Mouse (Mus musculus) lung, postnatal 14 days (tissue): ENCODE results near the gene Lamtor3.
A peak's percentile ranks its signal among the peaks of the same experiment; 100 is the strongest.
"Not testable (repeated sequence)": the region's sequence is repeated elsewhere in the genome, so short reads cannot be mapped to it uniquely, and the experiment has no call there.

ENCODE experiments used
- DNase-seq: peaks from one replicate; pipeline ENCODE4 v3.0.0; 2021

The Lamtor3 gene

GRCm38 (mm10) chr3:137935570-137936525 is 17.5 kb downstream of the Lamtor3 start:
- DNase-seq = no peak

GRCm38 (mm10) chr3:137936541-137936940 is 18.2 kb downstream of the Lamtor3 start:
- DNase-seq = no peak

GRCm38 (mm10) chr3:137938608-137939007 is 20.3 kb downstream of the Lamtor3 start:
- peak; percentile 62 for DNase-seq

DNA sequence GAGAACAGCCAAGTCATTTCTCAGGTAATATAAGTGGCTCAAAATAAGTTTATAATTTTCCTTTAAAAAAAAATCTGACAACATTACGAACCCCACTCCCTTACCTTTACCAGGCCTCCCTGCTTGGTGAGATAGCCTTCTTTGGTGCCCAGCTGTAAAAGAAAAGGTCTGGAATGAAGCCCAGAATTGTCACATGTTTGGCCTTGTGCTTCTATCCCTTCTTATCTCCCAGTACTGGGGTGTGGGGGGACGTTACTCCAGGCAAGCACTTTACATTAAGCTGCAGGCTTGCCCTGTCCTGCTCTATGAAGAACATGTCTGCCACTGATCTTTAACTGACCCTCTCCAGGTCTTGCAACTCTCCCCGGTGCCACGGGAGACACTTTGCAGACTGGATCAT is 22.5 kb downstream of the Lamtor3 start:
- DNase-seq = no peak

DNA sequence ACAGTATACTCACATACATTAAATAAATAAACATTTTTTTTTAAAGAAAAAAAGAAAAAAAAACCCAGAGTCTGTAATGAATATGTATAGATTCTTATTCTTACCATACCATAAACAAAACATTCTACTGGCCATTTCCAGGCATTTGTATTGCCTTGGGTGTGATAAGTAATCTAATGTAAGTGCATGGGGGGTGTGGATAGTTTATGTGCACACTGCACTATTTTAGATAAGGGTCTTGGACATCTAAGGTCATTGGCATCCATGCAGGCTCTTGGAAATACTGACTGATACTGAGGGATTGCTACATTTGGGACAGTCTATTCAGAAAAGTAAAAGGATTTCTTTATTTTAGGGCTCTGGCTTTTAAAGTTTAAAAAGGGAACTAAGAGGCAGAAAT is 23.2 kb downstream of the Lamtor3 start:
- no peak for DNase-seq

GRCm38 (mm10) chr3:137942098-137942622 is 23.9 kb downstream of the Lamtor3 start:
- no peak for DNase-seq

- DNase-seq = no peak
Observed at GRCm38 (mm10) chr3:137943737-137944154, 25.4 kb downstream of the Lamtor3 start.

- DNase-seq = no peak
Observed at GRCm38 (mm10) chr3:137946827-137947226, 28.5 kb downstream of the Lamtor3 start.

- DNase-seq = no peak
Observed at GRCm38 (mm10) chr3:137947525-137947924, 29.2 kb downstream of the Lamtor3 start.

GRCm38 (mm10) chr3:137950191-137950885 is 32.0 kb downstream of the Lamtor3 start:
- DNase-seq = no peak

GRCm38 (mm10) chr3:137951302-137951701 is 33.0 kb downstream of the Lamtor3 start:
- not testable (repeated sequence) for DNase-seq

DNA sequence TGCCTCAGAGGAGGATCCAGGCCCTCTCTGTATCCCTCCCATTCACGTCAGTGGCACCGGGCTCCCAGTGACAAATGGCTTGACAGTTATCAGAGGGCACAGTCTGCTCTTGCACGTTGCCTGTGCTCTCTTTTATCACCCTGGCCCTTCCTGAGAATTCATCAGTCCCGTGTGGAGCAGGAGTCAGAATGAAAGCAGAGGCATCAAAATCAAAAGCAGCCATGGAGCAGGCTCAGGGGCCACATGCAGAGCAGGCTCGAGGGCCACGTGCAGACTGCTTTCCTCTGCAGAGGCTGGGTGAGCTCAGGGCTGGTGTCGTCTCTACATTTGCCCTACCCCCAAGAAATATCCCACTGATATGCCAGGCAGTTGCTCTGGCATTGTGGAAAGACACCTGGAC is 33.5 kb downstream of the Lamtor3 start:
- DNase-seq = no peak

- DNase-seq = no peak
Observed at GRCm38 (mm10) chr3:137952225-137952913, 34.1 kb downstream of the Lamtor3 start.

GRCm38 (mm10) chr3:137952914-137953880 is 34.9 kb downstream of the Lamtor3 start:
- peak; percentile 60 for DNase-seq

DNA sequence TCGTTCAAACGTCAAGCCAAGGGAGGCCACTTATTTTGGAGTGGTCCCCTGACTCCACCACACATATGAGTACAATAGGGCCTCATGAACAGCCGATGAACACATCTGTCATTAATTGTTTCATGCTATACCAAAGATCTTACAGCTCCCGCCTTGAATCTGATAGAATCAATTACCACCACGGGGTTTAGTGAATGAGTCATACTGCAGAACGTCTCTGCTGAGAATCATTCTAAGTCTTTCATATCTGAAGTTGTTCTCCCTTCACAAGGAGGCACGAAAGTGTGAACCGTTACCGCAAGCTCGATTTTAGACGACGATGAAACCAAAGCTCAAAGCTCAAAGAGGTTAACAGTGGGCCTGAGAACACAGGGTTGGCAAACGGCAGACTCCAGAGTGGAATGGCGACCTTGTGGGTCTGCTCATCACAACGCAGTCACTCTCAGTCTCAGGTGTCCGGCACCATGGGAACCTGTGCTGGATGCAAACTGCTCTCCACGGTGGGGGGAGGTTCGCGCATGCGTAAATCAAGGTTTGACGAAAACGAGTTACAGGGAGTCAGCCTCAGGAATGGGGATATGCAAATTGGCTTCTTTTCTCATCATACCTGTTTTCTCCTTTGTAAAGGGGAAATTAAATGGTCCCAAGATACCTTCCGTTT is 36.1 kb downstream of the Lamtor3 start:
- DNase-seq = no peak

- no peak for DNase-seq
Observed at GRCm38 (mm10) chr3:137955560-137956081, 37.3 kb downstream of the Lamtor3 start.

DNA sequence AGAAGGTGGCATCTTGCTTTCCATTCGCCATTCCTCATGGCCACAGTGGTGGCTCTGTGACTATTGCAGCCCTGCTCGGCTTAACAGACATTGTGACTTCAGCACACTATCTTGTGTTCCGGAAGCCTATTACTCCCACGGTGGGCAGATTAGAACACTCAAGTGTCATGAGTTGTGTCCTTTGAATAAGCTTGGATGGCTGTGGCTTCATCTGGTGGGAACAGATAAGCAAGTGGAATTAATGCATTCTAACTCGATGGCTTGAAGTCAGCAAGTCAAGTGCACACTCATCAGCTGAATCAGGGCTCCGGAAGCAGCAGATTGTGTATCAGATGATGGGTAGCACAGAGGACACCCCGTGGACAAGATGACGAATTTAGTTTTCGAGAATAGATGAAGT is 39.6 kb downstream of the Lamtor3 start:
- no peak for DNase-seq

DNA sequence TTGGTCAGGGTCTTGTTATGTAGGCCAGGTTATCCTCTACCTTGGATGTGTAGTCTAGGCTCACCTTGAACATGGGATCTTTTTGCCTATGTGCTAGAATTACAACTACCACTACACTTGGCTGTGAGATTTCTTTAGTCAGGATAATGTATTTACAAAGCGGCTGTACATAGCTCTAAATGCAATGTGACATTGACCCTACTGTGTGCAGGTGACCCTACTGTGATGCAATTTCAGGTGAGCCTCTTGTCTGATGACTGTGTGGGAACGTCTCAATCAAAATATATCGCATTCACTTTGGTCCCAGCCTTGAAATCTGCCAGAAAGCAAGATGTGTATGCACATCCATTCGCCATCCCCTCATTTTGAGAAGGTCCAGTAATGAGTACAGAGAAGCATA is 40.0 kb downstream of the Lamtor3 start:
- no peak for DNase-seq

DNA sequence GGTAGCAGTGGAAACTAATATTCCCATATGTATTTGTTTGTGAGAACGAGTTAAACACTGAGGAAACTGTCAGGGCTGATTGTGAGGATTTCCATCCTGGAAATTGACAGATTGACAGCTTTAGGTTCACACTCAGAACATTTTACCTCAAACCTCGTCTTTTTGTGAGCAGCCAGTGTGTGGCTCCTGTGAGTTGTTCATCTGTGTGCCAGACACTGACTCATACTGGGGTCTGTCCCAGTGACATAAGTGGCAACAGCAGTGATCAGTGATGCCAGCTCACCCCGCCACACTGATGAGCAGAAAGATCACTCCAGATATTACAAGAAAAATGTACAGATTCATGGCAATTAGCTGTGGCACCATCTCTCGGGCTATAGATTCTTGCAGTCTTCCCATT is 41.1 kb downstream of the Lamtor3 start:
- no peak for DNase-seq

DNA sequence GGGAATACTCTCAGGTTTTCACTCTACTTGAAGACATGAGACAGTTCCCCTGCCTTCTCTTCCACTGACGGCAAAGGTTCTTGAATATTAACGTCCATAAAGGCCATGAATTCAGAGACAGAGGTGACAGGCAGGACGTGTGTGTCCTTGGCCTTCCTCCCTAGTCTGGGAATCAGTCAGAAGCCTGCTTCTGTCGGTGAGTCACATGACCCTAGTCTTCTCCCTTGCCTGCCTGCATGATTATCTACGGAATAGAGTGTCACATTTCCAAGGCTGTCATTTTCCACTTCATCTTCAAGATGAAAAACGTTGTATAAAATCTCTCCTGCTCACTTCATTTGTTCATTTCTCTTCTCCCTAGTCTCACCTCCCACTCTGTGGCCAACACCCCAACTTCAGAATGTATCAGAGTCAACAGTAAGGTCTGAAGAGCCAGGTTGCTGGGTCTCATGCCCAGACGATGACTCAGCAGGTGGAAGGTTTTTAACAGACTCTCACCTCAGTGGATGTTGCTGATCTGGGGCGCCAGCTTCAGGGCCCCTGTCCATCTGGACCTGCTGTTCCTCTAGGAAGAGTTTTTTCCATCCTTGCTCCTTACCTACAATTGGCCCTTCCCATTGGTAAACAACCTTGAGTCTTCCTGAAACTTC is 43.6 kb downstream of the Lamtor3 start:
- DNase-seq = no peak

DNA sequence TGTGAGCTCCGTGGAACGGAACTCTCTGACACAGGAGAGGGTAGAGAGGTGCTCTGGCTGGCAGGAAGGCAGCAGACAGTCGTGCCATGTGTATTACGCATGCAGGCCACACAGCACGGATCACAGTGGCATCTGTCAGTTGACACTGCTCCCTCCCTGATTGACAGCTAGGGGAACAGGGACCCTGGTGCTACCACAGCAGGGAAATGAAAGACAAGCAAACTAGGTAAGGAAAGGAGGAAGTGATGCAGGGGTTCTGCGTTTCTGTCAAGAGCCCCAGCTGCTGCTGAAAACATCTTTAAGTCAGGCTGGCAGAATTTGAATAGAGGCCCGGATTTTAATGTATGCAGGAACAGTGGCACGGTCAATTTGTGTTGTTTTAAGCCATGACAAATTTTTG is 45.2 kb downstream of the Lamtor3 start:
- DNase-seq = no peak
